Mouse (Mus musculus) MEL (cell line): ENCODE results near the gene Arhgef15. TPM values are rescaled to one million over a fixed set of nuclear protein-coding genes. Genes with fewer than 3 reads are reported as not detected.

Experiments used
- DNase-seq: peaks from one replicate; pipeline ENCODE4 v3.0.0; 2011; ENCODE audit warnings: low read depth, low spot score
- H3K27ac ChIP-seq: 2 replicates; pipeline ENCODE4 v1.5.1; 2012; ENCODE audit warnings: low read depth, mild to moderate bottlenecking, control low read depth, low read length, moderate library complexity; ENCODE audit not compliant: control insufficient read depth
- H3K27me3 ChIP-seq, 2 experiments: fragments of 150-350 bp in 1 of 2; sonication (generic) in 1 of 2; 2 replicates each; pipeline ENCODE4 v1.6.1; 2012; ENCODE audit warnings: low read length in 2 of 2, mild to moderate bottlenecking in 2 of 2, improper control_type of control experiment in 1 of 2, moderate library complexity in 1 of 2; ENCODE audit not compliant: insufficient read depth in 2 of 2, control insufficient read depth in 1 of 2
- H3K36me3 ChIP-seq, 2 experiments: 2 replicates each; pipeline ENCODE4 v1.6.1; 2012 to 2014; ENCODE audit warnings: low read length in 2 of 2, improper control_type of control experiment in 1 of 2, inconsistent platforms in 1 of 2, mild to moderate bottlenecking in 1 of 2; ENCODE audit not compliant: insufficient read depth in 2 of 2, control insufficient read depth in 1 of 2
- H3K4me1 ChIP-seq, 2 experiments: fragments of 150-350 bp in 1 of 2; sonication (generic) in 1 of 2; 2 replicates each; pipeline ENCODE4 v1.6.1; 2012; ENCODE audit warnings: low read length in 2 of 2, improper control_type of control experiment in 1 of 2, mild to moderate bottlenecking in 1 of 2; ENCODE audit not compliant: insufficient read depth in 2 of 2, control insufficient read depth in 1 of 2
- H3K4me3 ChIP-seq, 2 experiments: fragments of 150-350 bp in 1 of 2; sonication (generic) in 1 of 2; 2 replicates each; pipeline ENCODE4 v1.5.1; 2012; ENCODE audit warnings: low read depth in 2 of 2, low read length in 2 of 2, mild to moderate bottlenecking in 2 of 2, moderate library complexity in 2 of 2, control low read depth in 1 of 2, improper control_type of control experiment in 1 of 2; ENCODE audit not compliant: control insufficient read depth in 1 of 2, insufficient read depth in 1 of 2
- H3K79me2 ChIP-seq: 2 replicates; pipeline ENCODE4 v1.6.1; 2012; ENCODE audit warnings: mild to moderate bottlenecking, low read length, moderate library complexity; ENCODE audit not compliant: control insufficient read depth, poor library complexity, insufficient read depth
- H3K9ac ChIP-seq: 2 replicates; pipeline ENCODE4 v1.6.1; 2012; ENCODE audit warnings: low read depth, mild to moderate bottlenecking, control low read depth, low read length, moderate library complexity; ENCODE audit not compliant: control insufficient read depth, poor library complexity, severe bottlenecking
- H3K9me3 ChIP-seq: fragments of 150-350 bp; sonication (generic); replicated peaks from 2 replicates; pipeline ENCODE4 v1.6.1; 2012; ENCODE audit warnings: mild to moderate bottlenecking, low read length, improper control_type of control experiment, moderate library complexity; ENCODE audit not compliant: insufficient read depth
- CTCF ChIP-seq, 3 experiments: IDR thresholded peaks in 2 of 3; conservative IDR thresholded peaks in 1 of 3; 2 replicates each; pipeline ENCODE4 v1.5.1; 2011 to 2012; ENCODE audit warnings: low read length in 3 of 3, low read depth in 2 of 3, mild to moderate bottlenecking in 2 of 3, improper control_type of control experiment in 1 of 3, inconsistent platforms in 1 of 3, mixed read lengths in 1 of 3, moderate library complexity in 1 of 3; ENCODE audit not compliant: control insufficient read depth in 1 of 3, insufficient read depth in 1 of 3, poor library complexity in 1 of 3, severe bottlenecking in 1 of 3
- ETS1 ChIP-seq: IDR thresholded peaks from 2 replicates; pipeline ENCODE4 v1.6.1; 2012; ENCODE audit warnings: low read depth, mild to moderate bottlenecking, inconsistent platforms, low read length, improper control_type of control experiment, moderate library complexity
- GATA1 ChIP-seq: IDR thresholded peaks from 2 replicates; pipeline ENCODE4 v1.6.1; 2011; ENCODE audit warnings: low read depth, low read length, improper control_type of control experiment
- JUND ChIP-seq: IDR thresholded peaks from 2 replicates; pipeline ENCODE4 v1.6.1; 2011; ENCODE audit warnings: low read depth, mild to moderate bottlenecking, improper control_type of control experiment, low read length
- KAT2A ChIP-seq: conservative IDR thresholded peaks from 2 replicates; pipeline ENCODE4 v1.6.1; 2012; ENCODE audit warnings: low read depth, low read length, improper control_type of control experiment, inconsistent platforms
- MAFK ChIP-seq: IDR thresholded peaks from 2 replicates; pipeline ENCODE4 v1.6.1; 2011; ENCODE audit warnings: low read depth, mild to moderate bottlenecking, low read length, improper control_type of control experiment, borderline replicate concordance
- NRF1 ChIP-seq: IDR thresholded peaks from 2 replicates; pipeline ENCODE4 v1.6.1; 2014; ENCODE audit warnings: low read depth, mild to moderate bottlenecking, inconsistent platforms, low read length, improper control_type of control experiment, moderate library complexity; ENCODE audit not compliant: poor library complexity, insufficient read depth, severe bottlenecking
- POLR2A ChIP-seq, 2 experiments: IDR thresholded peaks; 2 replicates each; pipeline ENCODE4 v1.6.1; 2011 to 2012; ENCODE audit warnings: low read length in 2 of 2, mild to moderate bottlenecking in 2 of 2, control low read depth in 1 of 2, improper control_type of control experiment in 1 of 2, low read depth in 1 of 2, moderate library complexity in 1 of 2; ENCODE audit not compliant: control insufficient read depth in 1 of 2, insufficient read depth in 1 of 2, poor library complexity in 1 of 2
- RAD21 ChIP-seq: IDR thresholded peaks from 2 replicates; pipeline ENCODE4 v1.6.1; 2011; ENCODE audit warnings: mild to moderate bottlenecking, low read depth, low read length, improper control_type of control experiment
- USF2 ChIP-seq, 2 experiments: IDR thresholded peaks; 2 replicates each; pipeline ENCODE4 v1.6.1; 2011 to 2012; ENCODE audit warnings: improper control_type of control experiment in 2 of 2, low read length in 2 of 2, borderline replicate concordance in 1 of 2, inconsistent platforms in 1 of 2, low read depth in 1 of 2, mild to moderate bottlenecking in 1 of 2; ENCODE audit not compliant: insufficient read depth in 1 of 2
- ZKSCAN1 ChIP-seq: IDR thresholded peaks from 2 replicates; pipeline ENCODE4 v1.6.1; 2012; ENCODE audit warnings: low read depth, mild to moderate bottlenecking, inconsistent platforms, low read length, improper control_type of control experiment, moderate library complexity
- ZMIZ1 ChIP-seq: IDR thresholded peaks from 2 replicates; pipeline ENCODE4 v1.6.1; 2012; ENCODE audit warnings: low read depth, mild to moderate bottlenecking, inconsistent platforms, low read length, improper control_type of control experiment, moderate library complexity
- polyA plus RNA-seq, 2 experiments: library from polyadenylated mRNA; stranded (reverse) in 1 of 2; unstranded in 1 of 2; fragments of >175 nt in 1 of 2; fragments of >200 nt in 1 of 2; gene quantifications; 2 replicates each; pipeline versions ENCODE4 v1.2.1 to v1.2.4; 2012; ENCODE audit warnings: low replicate concordance in 2 of 2, low read depth in 1 of 2; ENCODE audit not compliant: insufficient read length in 2 of 2, insufficient read depth in 1 of 2, missing spikeins in 1 of 2
- total RNA-seq: library from RNA; depleted of rRNA; stranded (reverse); fragments of 300-350 nt; gene quantifications from 2 replicates; pipeline ENCODE4 v1.2.3, GENCODE M21; 2012

The Arhgef15 gene
- total and polyA plus RNA-seq, 3 experiments = 0.23 to 0.74 TPM; not detected in 1

GRCm38 (mm10) chr11:68970232-68970631 lies 13.0 kb upstream of the Arhgef15 start:
- Histone ChIP-seq H3K36me3 (peaks cover 0 to 2% of the 10 kb centered on the region in 2 experiments; a peak in 2 of 4 replicates), H3K4me3 (no peak overlapping the region), H3K27ac (no peak overlapping the region), H3K4me1 (peaks cover 0 to 23% of the 10 kb centered on the region in 2 experiments; a peak in 3 of 4 replicates), H3K9ac (no peak overlapping the region), H3K9me3 (no peaks in the 10 kb centered on the region), H3K27me3 (no peaks in the 10 kb centered on the region), H3K79me2 (no peaks in the 10 kb centered on the region; the same call in 1 of the 2 replicates)
- DNase-seq = no peak
- no peak for TF ChIP-seq ZKSCAN1
- TF ChIP-seq RAD21 = no peak
- no peak for TF ChIP-seq GATA1
- TF ChIP-seq ETS1 = no peak
- no peak for TF ChIP-seq POLR2A (IDR thresholded peaks at IDR 0.05; ENCODE audit: control insufficient read depth in 1 of 2, insufficient read depth in 1 of 2, low read depth in 1 of 2, low read length in 2 of 2, poor library complexity in 1 of 2)

- Histone ChIP-seq H3K9me3 (no peaks in the 10 kb centered on the region), H3K36me3 (peaks cover 0 to 2% of the 10 kb centered on the region in 2 experiments; a peak in 2 of 4 replicates), H3K27me3 (no peaks in the 10 kb centered on the region), H3K79me2 (no peaks in the 10 kb centered on the region; the same call in 1 of the 2 replicates), H3K4me3 (peak overlapping the region in 1 of 2 experiments; percentile 82; a peak in 2 of 4 replicates), H3K9ac (no peak overlapping the region), H3K4me1 (peaks cover 0 to 23% of the 10 kb centered on the region in 2 experiments; a peak in 3 of 4 replicates), H3K27ac (no peak overlapping the region)
- no peak for TF ChIP-seq ZMIZ1
- no peak for TF ChIP-seq USF2 (IDR thresholded peaks at IDR 0.05; ENCODE audit: borderline replicate concordance in 1 of 2, insufficient read depth in 1 of 2, low read depth in 1 of 2, low read length in 2 of 2)
- TF ChIP-seq NRF1 = no peak
- no peak for TF ChIP-seq MAFK
- no peak for TF ChIP-seq JUND
- TF ChIP-seq KAT2A = no peak
- TF ChIP-seq GATA1 = no peak
- TF ChIP-seq CTCF (IDR thresholded peaks at IDR 0.05 in 2 of 3, conservative IDR thresholded peaks at IDR 0.05 in 1 of 3; ENCODE audit: control insufficient read depth in 1 of 3, insufficient read depth in 1 of 3, low read depth in 2 of 3, low read length in 3 of 3, poor library complexity in 1 of 3, severe bottlenecking in 1 of 3) = no peak
- no peak for DNase-seq
Observed at GRCm38 (mm10) chr11:68968752-68969151, 11.5 kb upstream of the Arhgef15 start.
